Mouse (Mus musculus) testis, adult 2 months (tissue): ENCODE results near the gene Ap5z1. TPM values are rescaled to one million over a fixed set of nuclear protein-coding genes. Genes with fewer than 3 reads are reported as not detected.
A peak's percentile ranks its signal among the peaks of the same experiment; 100 is the strongest.

Experiments used
- H3K27ac ChIP-seq: fragments of 200-500 bp; 2 replicates; pipeline ENCODE4 v1.5.1; 2012; ENCODE audit warnings: low read depth, low read length; ENCODE audit not compliant: control insufficient read depth, insufficient read depth
- H3K27me3 ChIP-seq: fragments of 200-500 bp; 2 replicates; pipeline ENCODE4 v1.6.1; 2012; ENCODE audit warnings: mild to moderate bottlenecking, low read length, moderate library complexity; ENCODE audit not compliant: control insufficient read depth, insufficient read depth
- H3K36me3 ChIP-seq: fragments of 200-500 bp; 2 replicates; pipeline ENCODE4 v1.6.1; 2012; ENCODE audit warnings: mild to moderate bottlenecking, low read length; ENCODE audit not compliant: control insufficient read depth, insufficient read depth
- H3K4me1 ChIP-seq: fragments of 200-500 bp; 2 replicates; pipeline ENCODE4 v1.6.1; 2012; ENCODE audit warnings: low read length; ENCODE audit not compliant: control insufficient read depth, insufficient read depth
- H3K4me3 ChIP-seq: fragments of 200-500 bp; 2 replicates; pipeline ENCODE4 v1.5.1; 2012; ENCODE audit warnings: low read depth, mild to moderate bottlenecking, low read length, moderate library complexity, mixed read lengths; ENCODE audit not compliant: control insufficient read depth
- CTCF ChIP-seq: fragments of 200-500 bp; IDR thresholded peaks from 2 replicates; pipeline ENCODE4 v1.5.1; 2012; ENCODE audit warnings: low read depth, mild to moderate bottlenecking, inconsistent platforms, low read length, moderate library complexity; ENCODE audit not compliant: control insufficient read depth, insufficient read depth, insufficient replicate concordance
- POLR2A ChIP-seq: fragments of 200-500 bp; IDR thresholded peaks from 2 replicates; pipeline ENCODE4 v1.6.1; 2012; ENCODE audit warnings: low read depth, mild to moderate bottlenecking, inconsistent platforms, low read length, moderate library complexity; ENCODE audit not compliant: control insufficient read depth
- polyA plus RNA-seq: library from polyadenylated mRNA; depleted of rRNA; stranded (reverse); fragments of >200 nt; gene quantifications from 2 replicates; pipeline ENCODE4 v1.2.3, GENCODE M21; 2012

Ap5z1 gene
- polyA plus RNA-seq, 1 experiment: 11.7 TPM

DNA sequence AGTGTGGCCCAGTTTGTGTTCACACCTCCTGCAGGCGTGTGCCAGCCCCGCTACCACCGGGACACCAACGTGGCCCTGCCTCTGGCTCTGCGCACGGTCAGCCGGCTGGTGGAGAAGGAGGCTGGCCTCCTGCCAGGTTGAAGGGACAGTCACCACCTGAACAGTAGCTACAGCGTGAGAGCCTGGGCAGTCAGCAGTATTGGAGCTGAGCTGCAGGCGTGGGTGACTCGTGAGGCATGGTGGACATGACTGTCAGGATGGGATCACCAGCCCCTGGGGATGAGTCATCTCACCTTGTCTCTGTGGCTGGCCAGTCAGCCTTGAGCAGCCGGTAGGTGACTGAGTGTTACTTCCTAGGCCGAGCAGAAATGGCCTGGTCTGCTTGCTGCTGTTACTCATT, 13.6 kb downstream of the Ap5z1 start:
- Histone ChIP-seq H3K27ac (no peak overlapping the region), H3K4me3 (no peak overlapping the region), H3K27me3 (no peaks in the 10 kb centered on the region), H3K36me3 (no peaks in the 10 kb centered on the region), H3K4me1 (peaks cover 6% of the 10 kb centered on the region)
- TF ChIP-seq POLR2A: no peak
- TF ChIP-seq CTCF: no peak

DNA sequence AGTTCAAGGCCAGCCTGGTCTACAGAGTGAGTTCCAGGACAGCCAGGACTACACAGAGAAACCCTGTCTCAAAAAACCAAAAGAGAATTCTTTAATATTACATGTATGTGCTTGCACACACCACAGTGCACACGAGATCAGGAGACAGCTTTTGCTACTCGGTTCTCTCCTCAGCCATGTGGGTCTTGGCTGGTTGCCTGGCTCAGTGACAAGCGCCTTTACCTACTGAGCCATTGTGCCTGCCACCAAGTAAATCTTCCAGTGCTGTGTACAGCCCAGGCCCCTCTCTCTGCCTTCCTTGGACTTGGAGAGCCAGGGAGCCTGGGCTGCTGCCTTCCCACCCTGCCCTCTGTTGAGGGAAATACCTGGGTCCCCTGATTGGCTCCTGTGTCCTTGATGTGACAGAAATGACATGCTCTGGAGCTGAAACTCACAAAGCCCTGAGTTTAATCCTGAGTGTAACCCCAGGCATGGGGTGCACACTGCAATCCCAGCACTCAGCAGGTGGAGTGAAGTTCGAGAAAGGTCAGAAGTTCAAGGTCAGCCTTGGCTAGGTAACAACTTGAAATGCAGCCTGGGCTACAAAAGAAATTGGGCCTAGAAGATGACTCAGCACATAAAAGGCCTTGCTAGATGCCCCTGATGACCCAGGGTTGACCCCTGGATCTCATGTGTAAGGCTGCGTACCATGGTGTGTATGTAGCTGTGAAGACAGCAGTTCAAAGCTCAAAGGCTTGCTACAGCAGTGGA, 14.3 kb downstream of the Ap5z1 start:
- Histone ChIP-seq H3K27ac (no peak overlapping the region), H3K27me3 (no peaks in the 10 kb centered on the region), H3K36me3 (no peaks in the 10 kb centered on the region), H3K4me1 (peaks cover 6% of the 10 kb centered on the region), H3K4me3 (no peak overlapping the region)
- TF ChIP-seq POLR2A: no peak
- TF ChIP-seq CTCF: no peak

DNA sequence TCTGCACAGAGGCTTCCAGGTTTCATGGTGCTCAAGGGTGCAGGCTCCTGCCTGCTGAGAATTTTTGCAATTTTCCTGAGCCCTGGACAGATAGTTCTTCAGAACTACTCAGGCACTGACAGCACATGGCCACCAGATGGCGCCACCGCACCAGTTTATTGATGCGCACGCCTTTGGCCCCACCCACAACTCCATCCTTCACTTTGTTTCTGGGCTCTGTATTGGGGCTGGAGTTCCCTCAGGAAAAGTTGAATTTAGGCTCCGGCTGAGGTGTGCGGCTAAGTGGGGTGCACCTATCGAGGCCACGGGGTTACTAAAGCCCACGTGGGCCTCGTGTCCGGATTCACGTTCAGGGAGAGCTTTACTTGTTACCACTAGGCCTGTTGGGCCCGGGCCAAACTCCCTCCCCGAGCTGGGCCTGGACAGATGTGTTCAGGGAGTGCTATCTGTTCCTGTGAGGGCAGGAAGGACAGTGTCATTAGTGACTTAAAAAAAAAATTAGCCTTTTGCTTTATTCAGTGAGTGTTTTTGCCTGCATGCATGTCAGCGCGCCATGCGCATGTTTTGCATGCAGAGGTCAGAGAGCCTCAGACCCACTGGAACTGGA, 15.2 kb downstream of the Ap5z1 start:
- Histone ChIP-seq H3K4me3 (peak overlapping the region; percentile 14), H3K4me1 (peaks cover 6% of the 10 kb centered on the region), H3K27ac (no peak overlapping the region), H3K27me3 (no peaks in the 10 kb centered on the region), H3K36me3 (no peaks in the 10 kb centered on the region)
- TF ChIP-seq POLR2A: no peak
- peak; percentile 95 for TF ChIP-seq CTCF

DNA sequence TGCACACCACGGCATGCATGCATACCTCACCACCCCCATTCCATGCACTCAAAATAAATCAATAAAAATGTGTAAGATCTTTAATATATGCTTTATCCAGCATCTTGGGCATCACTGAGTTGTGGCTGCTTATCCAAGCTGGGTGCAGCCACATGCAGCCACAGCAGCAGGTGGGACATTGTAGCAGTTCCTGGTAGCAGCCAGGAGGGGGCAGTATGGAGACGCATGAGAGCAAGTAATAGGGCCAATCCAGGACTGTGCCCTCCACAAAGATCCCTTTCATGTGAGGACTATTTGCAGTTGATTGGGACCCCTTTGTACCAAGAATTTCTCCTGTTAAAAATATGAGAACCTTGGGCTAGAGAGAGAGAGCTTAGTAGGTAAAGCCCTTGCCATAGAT, 18.8 kb downstream of the Ap5z1 start:
- TF ChIP-seq POLR2A: no peak
- TF ChIP-seq CTCF: peak; percentile 82
- no peaks in the 10 kb centered on the region for H3K27me3 ChIP-seq
- no peaks in the 10 kb centered on the region; the same call in 1 of the 2 replicates for H3K36me3 ChIP-seq
- H3K4me3 ChIP-seq: no peak overlapping the region
- H3K4me1 ChIP-seq: peaks cover 9% of the 10 kb centered on the region
- no peak overlapping the region for H3K27ac ChIP-seq

DNA sequence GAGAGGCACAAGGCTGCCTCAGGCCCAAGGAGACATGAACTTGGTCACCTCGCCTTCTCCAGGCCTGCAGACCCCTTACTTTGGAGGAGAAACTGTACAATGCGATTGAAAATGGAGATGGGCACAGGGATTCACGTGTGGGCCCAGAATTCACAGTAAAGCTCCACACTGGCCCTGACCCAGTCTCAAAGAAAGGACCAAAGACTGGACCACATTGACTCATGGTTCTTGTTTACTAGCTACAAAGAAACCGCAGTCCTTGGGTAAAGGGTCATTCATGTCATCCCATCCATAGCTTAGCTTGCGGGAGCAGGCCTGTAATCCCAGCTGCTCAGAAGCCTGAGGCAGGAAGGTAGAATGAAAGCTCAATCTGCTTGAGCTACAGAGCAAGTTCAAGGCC, 19.8 kb downstream of the Ap5z1 start:
- Histone ChIP-seq H3K27ac (no peak overlapping the region), H3K4me3 (no peak overlapping the region), H3K36me3 (no peaks in the 10 kb centered on the region; the same call in 1 of the 2 replicates), H3K27me3 (no peaks in the 10 kb centered on the region), H3K4me1 (peaks cover 9% of the 10 kb centered on the region)
- TF ChIP-seq CTCF (no peak), POLR2A (no peak)

DNA sequence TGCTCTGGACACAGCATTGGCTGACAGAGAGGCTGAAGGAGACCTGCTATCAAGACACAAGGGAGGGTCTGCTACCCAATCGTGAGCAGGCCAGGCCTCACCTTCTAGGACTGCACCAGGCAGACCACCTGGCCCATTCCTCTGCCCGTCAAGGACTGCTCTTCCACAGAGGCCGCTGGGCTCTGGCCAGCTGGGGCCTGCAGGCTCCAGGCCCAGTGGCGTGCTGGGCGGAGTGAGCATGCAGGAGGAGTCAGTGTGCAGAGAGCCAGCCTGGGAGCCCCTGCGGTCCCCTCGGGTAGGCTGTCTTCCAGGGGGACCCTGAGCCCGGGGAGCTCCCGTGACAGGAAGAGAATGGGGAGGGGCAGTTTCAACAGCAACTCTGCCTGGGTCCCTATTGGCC, 22.9 kb downstream of the Ap5z1 start:
- TF ChIP-seq CTCF: no peak
- TF ChIP-seq POLR2A: no peak
- Histone ChIP-seq H3K36me3 (no peaks in the 10 kb centered on the region; the same call in 1 of the 2 replicates), H3K4me3 (no peak overlapping the region), H3K27ac (no peak overlapping the region), H3K27me3 (no peaks in the 10 kb centered on the region), H3K4me1 (peaks cover 3% of the 10 kb centered on the region)

DNA sequence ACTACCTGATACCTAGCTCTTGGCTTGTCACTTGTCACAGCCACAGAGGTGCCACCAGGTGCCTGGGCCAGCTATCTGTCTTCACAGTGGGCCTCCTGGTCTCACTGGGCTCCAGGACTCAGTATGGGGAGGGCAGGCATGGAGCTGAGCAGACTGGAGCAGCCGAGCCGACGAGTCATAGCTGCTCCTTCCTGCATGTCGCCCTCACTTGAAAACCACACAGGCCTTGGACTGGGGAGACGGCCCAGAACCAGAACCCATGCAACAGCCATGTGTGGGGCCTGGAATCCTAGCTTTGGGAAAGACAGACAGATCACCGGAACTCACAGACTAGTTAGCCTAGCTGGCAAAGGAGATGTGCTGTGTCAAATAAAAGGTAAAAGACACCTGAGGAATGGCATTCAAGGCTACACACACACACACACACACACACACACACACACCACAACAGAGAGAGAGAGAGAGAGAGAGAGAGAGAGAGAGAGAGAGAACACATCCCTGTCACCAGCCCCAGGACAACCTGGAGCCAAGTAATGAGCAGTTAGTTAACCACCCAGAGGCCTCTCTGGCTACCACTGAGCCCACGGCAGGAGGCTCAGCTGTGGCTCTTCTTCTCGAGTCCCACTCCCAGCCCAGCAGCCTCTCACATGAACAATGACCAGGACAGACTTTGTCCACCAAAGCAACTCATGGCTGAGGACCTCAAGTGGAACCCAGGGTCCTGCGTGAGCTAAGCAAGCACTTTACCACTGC, 26.4 kb downstream of the Ap5z1 start:
- no peak for TF ChIP-seq POLR2A
- TF ChIP-seq CTCF: no peak
- Histone ChIP-seq H3K4me1 (no peaks in the 10 kb centered on the region; the same call in 1 of the 2 replicates), H3K4me3 (no peak overlapping the region), H3K27ac (no peak overlapping the region), H3K27me3 (no peaks in the 10 kb centered on the region), H3K36me3 (no peaks in the 10 kb centered on the region; the same call in 1 of the 2 replicates)
